In genomic region chr8:116732684-116733647, GRCm38 (mm10) we compare ENCODE assay signal across 8 mouse cellular contexts. TPM values are rescaled to one million over a fixed set of nuclear protein-coding genes. Genes with fewer than 3 reads are reported as not detected.
DNase-seq lines count a peak whose midpoint lies in the region; ATAC-seq and TF ChIP-seq lines count a peak whose summit lies in the region.

Gene Cdyl2 (minus strand): TSS chr8:116732991.

- H3K36me3 ChIP-seq in heart, embryonic 13.5 days: peaks cover 7% of the 10 kb centered on the region
- no peaks in the 10 kb centered on the region for H3K36me3 ChIP-seq in kidney, postnatal 0 days (ENCODE audit: insufficient read depth, low read length)
- no peaks in the 10 kb centered on the region for H3K36me3 ChIP-seq in liver, adult 2 months (ENCODE audit: control insufficient read depth, insufficient read depth, low read length)

- peaks cover 8% of the 10 kb centered on the region for H3K4me1 ChIP-seq in heart, embryonic 13.5 days
- 0 out of 2 replicates have a peak, but pooled peaks cover 3% of the 10 kb centered on the region for H3K4me1 ChIP-seq in kidney, postnatal 0 days (replicated peaks; ENCODE audit: insufficient read depth, low read length)
- H3K4me1 ChIP-seq in liver, adult 2 months (ENCODE audit: control insufficient read depth, insufficient read depth, low read length): peaks cover 6% of the 10 kb centered on the region; the same call in 1 of the 2 replicates

- WGBS in heart, embryonic 13.5 days: under 1% methylated on average over 83 of the region's 129 CpGs
- under 1% methylated on average over 78 of the region's 129 CpGs for WGBS in kidney, postnatal 0 days
- WGBS in liver, adult 2 months: under 1% methylated on average over 120 of the region's 129 CpGs

- H3K4me2 ChIP-seq in heart, embryonic 13.5 days: peak within 1 kb of the TSS; percentile 88
- peak within 1 kb of the TSS; percentile 60 for H3K4me2 ChIP-seq in kidney, postnatal 0 days (ENCODE audit: low read length)

- H3K27me3 ChIP-seq in heart, embryonic 13.5 days (replicated peaks): peaks cover 28% of the 10 kb centered on the region
- no peaks in the 10 kb centered on the region; the same call in 1 of the 2 replicates for H3K27me3 ChIP-seq in kidney, postnatal 0 days (ENCODE audit: insufficient read depth, low read length)
- no peaks in the 10 kb centered on the region for H3K27me3 ChIP-seq in liver, adult 2 months (ENCODE audit: control insufficient read depth, insufficient read depth, low read length)

- TF ChIP-seq CTCF in kidney, postnatal 0 days (IDR thresholded peaks at IDR 0.05; ENCODE audit: low read depth): no peak
- TF ChIP-seq CTCF in liver, adult 2 months (IDR thresholded peaks at IDR 0.05; ENCODE audit: low read depth, low read length): no peak

- H3K27ac ChIP-seq in heart, embryonic 13.5 days (replicated peaks): peak within 1 kb of the TSS; percentile 78
- H3K27ac ChIP-seq in kidney, postnatal 0 days: peak within 1 kb of the TSS; percentile 87
- H3K27ac ChIP-seq in liver, adult 2 months (replicated peaks; ENCODE audit: insufficient read depth, low read depth, low read length): peak within 1 kb of the TSS; percentile 38

- ATAC-seq in heart, embryonic 13.5 days (ENCODE audit: extremely low read depth, insufficient number of reproducible peaks, low FRiP score, low TSS enrichment): peak; percentile 58
- peak; percentile 82 for ATAC-seq in kidney, postnatal 0 days (replicated peaks; ENCODE audit: low FRiP score, low read depth)
- peak; percentile 40; the same call in 1 of the 2 replicates for ATAC-seq in monocyte, adult 5-6 weeks (replicated peaks; ENCODE audit: insufficient number of reproducible peaks, low FRiP score, low TSS enrichment, poor library complexity, severe bottlenecking)

- TF ChIP-seq POLR2A in liver, adult 2 months (IDR thresholded peaks at IDR 0.05; ENCODE audit: extremely low read depth, insufficient read depth, low read length): 0 out of 2 replicates have a peak, but pooled peaks have one; percentile 12

- peak; percentile 66 to 77 for DNase-seq in urinary bladder, adult 18-20 months (ENCODE audit: low spot score in 2 of 2)
- DNase-seq in urinary bladder, postnatal 10 days (ENCODE audit: low spot score): no peak
- peak; percentile 31 for DNase-seq in fibroblast of lung, adult 2 months (ENCODE audit: low read depth)
- peak; percentile 65 for DNase-seq in kidney, postnatal 0 days (ENCODE audit: low spot score)
- peak; percentile 43 for DNase-seq in liver, adult 2 months (ENCODE audit: extremely low read depth, low read depth, low spot score)
- peak; percentile 76 to 79 for DNase-seq in spleen, postnatal 36 days (ENCODE audit: low spot score in 2 of 2)

- peak within 1 kb of the TSS; percentile 83 for H3K9ac ChIP-seq in heart, embryonic 13.5 days
- H3K9ac ChIP-seq in kidney, postnatal 0 days (ENCODE audit: low read depth, low read length): peak within 1 kb of the TSS; percentile 82
- H3K9ac ChIP-seq in liver, adult 2 months (ENCODE audit: low read depth, low read length): peak within 1 kb of the TSS; percentile 90

- H3K79me2 ChIP-seq in liver, adult 2 months (ENCODE audit: control insufficient read depth, insufficient read depth, low read length): no peaks in the 10 kb centered on the region

- H3K4me3 ChIP-seq in heart, embryonic 13.5 days: peak within 1 kb of the TSS; percentile 82
- peak within 1 kb of the TSS; percentile 89 for H3K4me3 ChIP-seq in kidney, postnatal 0 days (replicated peaks; ENCODE audit: low read depth, low read length)
- peak within 1 kb of the TSS; percentile 97 for H3K4me3 ChIP-seq in liver, adult 2 months (ENCODE audit: insufficient read depth, low read depth, low read length)

- peaks cover 8% of the 10 kb centered on the region; the same call in 1 of the 2 replicates for H3K9me3 ChIP-seq in heart, embryonic 13.5 days
- H3K9me3 ChIP-seq in kidney, postnatal 0 days (replicated peaks; ENCODE audit: low read length): no peaks in the 10 kb centered on the region

RNA-seq across cellular contexts. Expression of gene Cdyl2, which starts in this region (rescaled TPM):
- polyA plus RNA-seq in heart, embryonic 13.5 days (2015; fragmentation: Nextera tagmentation; extraction: Ambion mirVana): 4.0 and 4.5 TPM in 2 replicates
- polyA plus RNA-seq in kidney, postnatal 0 days (2015; fragmentation: Nextera tagmentation; extraction: Ambion mirVana): 8.8 and 10.3 TPM in 2 replicates
- 1.1 and 1.3 TPM in 2 replicates for total RNA-seq in liver, adult 2 months (2014; rRNA removed)
- 0.71 and 0.81 TPM in 2 replicates for polyA plus RNA-seq in liver, adult 2 months (2012; rRNA removed)
- 6.4 to 15.3 TPM (median 11.0 TPM) in 3 replicates for total RNA-seq in monocyte, adult 5-6 weeks (2017)
